Mouse (Mus musculus) kidney, postnatal 0 days (tissue): ENCODE measurements around the gene Apba2. TPM values are rescaled to one million over a fixed set of nuclear protein-coding genes. Genes with fewer than 3 reads are reported as not detected.

Experiments used
- ATAC-seq: fragments of 200-750 bp; cut with Nextera tagmentation; replicated peaks from 2 replicates; pipeline ENCODE4 v1.8.0; 2017; ENCODE audit warnings: low read depth, moderate number of reproducible peaks, moderate TSS enrichment, moderate library complexity; ENCODE audit not compliant: low FRiP score
- DNase-seq: peaks from one replicate; pipeline ENCODE4 v3.0.0-alpha.2; 2016; ENCODE audit warnings: low spot score
- H3K27ac ChIP-seq: fragments of 300-500 bp; sonication (generic); 2 replicates; pipeline ENCODE4 v1.5.1; 2014; ENCODE audit warnings: mild to moderate bottlenecking
- H3K27me3 ChIP-seq: fragments of 300-500 bp; sonication (generic); 2 replicates; pipeline ENCODE4 v1.6.1; 2014; ENCODE audit warnings: low read length, mixed read lengths; ENCODE audit not compliant: insufficient read depth
- H3K36me3 ChIP-seq: fragments of 300-500 bp; sonication (generic); 2 replicates; pipeline ENCODE4 v1.6.1; 2014; ENCODE audit warnings: low read length, mixed read lengths; ENCODE audit not compliant: insufficient read depth
- H3K4me1 ChIP-seq: fragments of 300-500 bp; sonication (generic); replicated peaks from 2 replicates; pipeline ENCODE4 v1.6.1; 2014; ENCODE audit warnings: antibody characterized with exemption, low read length, mixed read lengths; ENCODE audit not compliant: insufficient read depth
- H3K4me2 ChIP-seq: fragments of 300-500 bp; sonication (generic); 2 replicates; pipeline ENCODE4 v1.6.1; 2014; ENCODE audit warnings: mild to moderate bottlenecking, low read length, moderate library complexity, mixed read lengths
- H3K4me3 ChIP-seq: fragments of 300-500 bp; sonication (generic); replicated peaks from 2 replicates; pipeline ENCODE4 v1.5.1; 2014; ENCODE audit warnings: low read depth, low read length
- H3K9ac ChIP-seq: fragments of 300-500 bp; sonication (generic); 2 replicates; pipeline ENCODE4 v1.6.1; 2014; ENCODE audit warnings: low read depth, low read length
- H3K9me3 ChIP-seq: fragments of 300-500 bp; sonication (generic); replicated peaks from 2 replicates; pipeline ENCODE4 v1.6.1; 2016; ENCODE audit warnings: low read length, inconsistent platforms, mixed read lengths
- CTCF ChIP-seq: IDR thresholded peaks from 2 replicates; pipeline ENCODE4 v1.5.1; 2016; ENCODE audit warnings: antibody characterized with exemption, low read depth, mild to moderate bottlenecking, moderate library complexity
- WGBS: fragments of 180-500 bp; shearing (Covaris S2); extraction: QIAGEN DNeasy Blood & Tissue Kit; methylation state at CpG from one replicate; pipeline ENCODE4 v1.1.7; 2014; 5-methylcytosine and 5-hydroxymethylcytosine counted together
- polyA plus RNA-seq: library from polyadenylated mRNA; unstranded; fragments of >200 nt; fragmentation: Nextera tagmentation; extraction: Ambion mirVana; gene quantifications from 2 replicates; pipeline ENCODE4 v1.2.1, GENCODE M21; 2015

Gene Apba2
- polyA plus RNA-seq, 1 experiment from 2014 or later = 1.7 TPM

GRCm38 (mm10) chr7:64509911-64510310 lies 8.4 kb downstream of the Apba2 start:
- DNase-seq = no peak
- H3K9me3 ChIP-seq = no peaks in the 10 kb centered on the region
- H3K4me3 ChIP-seq = no peak overlapping the region
- H3K4me1 ChIP-seq = no peaks in the 10 kb centered on the region
- TF ChIP-seq CTCF = no peak
- H3K36me3 ChIP-seq = no peaks in the 10 kb centered on the region
- H3K9ac ChIP-seq = no peak overlapping the region
- 0 out of 2 replicates have a peak, but pooled peaks cover 1% of the 10 kb centered on the region for H3K27me3 ChIP-seq
- ATAC-seq = no peak
- 76% methylated on average over 2 of the region's 2 CpGs for WGBS
- H3K27ac ChIP-seq = no peak overlapping the region
- no peak overlapping the region for H3K4me2 ChIP-seq

GRCm38 (mm10) chr7:64510526-64511210 lies 9.2 kb downstream of the Apba2 start:
- H3K4me3 ChIP-seq = no peak overlapping the region
- ATAC-seq (no peak), DNase-seq (no peak)
- H3K9ac ChIP-seq = no peak overlapping the region
- no peaks in the 10 kb centered on the region for H3K36me3 ChIP-seq
- no peak for TF ChIP-seq CTCF
- H3K27ac ChIP-seq = no peak overlapping the region
- no peak overlapping the region for H3K4me2 ChIP-seq
- no peaks in the 10 kb centered on the region for H3K9me3 ChIP-seq
- H3K27me3 ChIP-seq = no peaks in the 10 kb centered on the region
- 82% methylated on average over 8 of the region's 8 CpGs for WGBS
- no peaks in the 10 kb centered on the region for H3K4me1 ChIP-seq

DNA sequence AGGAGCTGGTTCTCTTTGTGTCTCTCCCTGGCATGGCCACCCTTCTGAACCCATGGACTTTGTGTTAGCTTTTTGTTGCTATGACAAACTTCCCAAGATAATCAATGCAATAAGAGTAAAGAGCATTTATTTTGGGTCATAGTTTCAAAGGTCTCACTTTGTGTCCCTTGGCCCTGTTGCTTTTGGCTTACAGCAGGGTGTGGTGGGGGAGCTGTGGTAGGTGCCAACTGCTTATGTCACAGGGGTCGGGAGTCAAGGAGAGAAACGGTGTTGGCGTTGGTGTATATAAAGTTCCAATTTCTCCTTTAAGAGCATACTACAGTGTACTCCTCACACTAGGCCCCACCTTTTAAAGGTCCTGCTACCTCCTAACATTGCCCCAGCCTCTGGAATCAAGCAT lies 12.1 kb downstream of the Apba2 start:
- H3K4me1 ChIP-seq = no peaks in the 10 kb centered on the region
- no peak overlapping the region for H3K4me2 ChIP-seq
- H3K27ac ChIP-seq = no peak overlapping the region
- no peak overlapping the region for H3K9ac ChIP-seq
- no peak for DNase-seq
- TF ChIP-seq CTCF = no peak
- 75% methylated on average over 3 of the region's 3 CpGs for WGBS
- H3K9me3 ChIP-seq = no peaks in the 10 kb centered on the region
- H3K36me3 ChIP-seq = no peaks in the 10 kb centered on the region
- H3K27me3 ChIP-seq = no peaks in the 10 kb centered on the region
- ATAC-seq = no peak
- no peak overlapping the region for H3K4me3 ChIP-seq

DNA sequence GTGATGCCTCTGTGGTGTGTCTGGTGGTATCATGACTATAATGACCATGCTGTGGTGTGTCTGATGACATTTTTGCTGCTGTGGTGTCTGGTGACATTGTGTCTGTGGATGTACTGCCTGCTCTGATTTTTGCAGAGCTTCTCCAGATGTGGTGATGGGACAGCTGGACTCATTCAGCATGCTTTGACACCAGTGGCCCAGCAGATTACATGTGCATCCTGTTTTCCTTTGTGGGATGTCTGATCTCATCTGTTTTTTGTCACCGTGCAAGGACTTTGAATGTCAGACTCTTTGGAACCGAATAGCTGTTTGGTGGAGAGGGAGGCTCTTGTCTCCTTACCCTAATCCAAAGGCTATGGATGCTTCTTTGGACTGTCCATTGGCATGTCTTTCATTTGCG lies 13.8 kb downstream of the Apba2 start:
- Histone ChIP-seq H3K4me3 (no peak overlapping the region), H3K9ac (no peak overlapping the region), H3K4me2 (no peak overlapping the region), H3K4me1 (no peaks in the 10 kb centered on the region; the same call in 1 of the 2 replicates), H3K36me3 (no peaks in the 10 kb centered on the region), H3K27me3 (no peaks in the 10 kb centered on the region), H3K27ac (no peak overlapping the region), H3K9me3 (no peaks in the 10 kb centered on the region)
- no peak; the same call in 1 of the 2 replicates for ATAC-seq
- no peak for DNase-seq
- TF ChIP-seq CTCF = no peak
- WGBS = 58% methylated on average over 3 of the region's 3 CpGs

GRCm38 (mm10) chr7:64515891-64516290 lies 14.4 kb downstream of the Apba2 start:
- 91% methylated on average over 4 of the region's 4 CpGs for WGBS
- no peak overlapping the region for H3K9ac ChIP-seq
- ATAC-seq (no peak), DNase-seq (no peak)
- no peak overlapping the region for H3K27ac ChIP-seq
- H3K27me3 ChIP-seq = no peaks in the 10 kb centered on the region
- no peak overlapping the region for H3K4me3 ChIP-seq
- no peak for TF ChIP-seq CTCF
- no peaks in the 10 kb centered on the region for H3K36me3 ChIP-seq
- no peak overlapping the region for H3K4me2 ChIP-seq
- no peaks in the 10 kb centered on the region; the same call in 1 of the 2 replicates for H3K4me1 ChIP-seq
- H3K9me3 ChIP-seq = no peaks in the 10 kb centered on the region

- H3K4me2 ChIP-seq = no peak overlapping the region
- H3K27ac ChIP-seq = no peak overlapping the region
- WGBS = 11% methylated on average over 4 of the region's 4 CpGs
- no peaks in the 10 kb centered on the region; the same call in 1 of the 2 replicates for H3K4me1 ChIP-seq
- no peak for TF ChIP-seq CTCF
- H3K4me3 ChIP-seq = no peak overlapping the region
- no peaks in the 10 kb centered on the region for H3K36me3 ChIP-seq
- H3K9me3 ChIP-seq = no peaks in the 10 kb centered on the region
- no peak overlapping the region for H3K9ac ChIP-seq
- H3K27me3 ChIP-seq = no peaks in the 10 kb centered on the region
- no peak for ATAC-seq
- no peak for DNase-seq
Observed at GRCm38 (mm10) chr7:64519091-64519490, 17.6 kb downstream of the Apba2 start.

- no peak overlapping the region for H3K4me3 ChIP-seq
- no peak for TF ChIP-seq CTCF
- H3K27me3 ChIP-seq = no peaks in the 10 kb centered on the region
- H3K9ac ChIP-seq = no peak overlapping the region
- no peaks in the 10 kb centered on the region for H3K36me3 ChIP-seq
- no peak overlapping the region for H3K27ac ChIP-seq
- H3K4me2 ChIP-seq = no peak overlapping the region
- 64% methylated on average over 5 of the region's 5 CpGs for WGBS
- ATAC-seq (no peak), DNase-seq (no peak)
- H3K4me1 ChIP-seq = no peaks in the 10 kb centered on the region; the same call in 1 of the 2 replicates
- H3K9me3 ChIP-seq = no peaks in the 10 kb centered on the region
Observed at GRCm38 (mm10) chr7:64519521-64519920, 18.0 kb downstream of the Apba2 start.
